Mouse (Mus musculus) CH12.LX (cell line): ENCODE measurements at regions not wholly inside any gene's neighbourhood (a gene's known extent, or its start where the extent isn't known, plus 50 kb on each side); places are given as distances from the start of the nearest gene placed in this dataset.
"Not testable (repeated sequence)": the region's sequence is repeated elsewhere in the genome, so short reads cannot be mapped to it uniquely, and the experiment has no call there.

Source experiments
- DNase-seq: peaks from one replicate; pipeline ENCODE4 v3.0.0-alpha.2; 2013; ENCODE audit errors: extremely low read depth
- H3K27ac ChIP-seq: 2 replicates; pipeline ENCODE4 v1.5.1; 2012; ENCODE audit warnings: low read depth, mild to moderate bottlenecking, control low read depth, moderate library complexity; ENCODE audit not compliant: insufficient read depth
- H3K27me3 ChIP-seq: replicated peaks from 2 replicates; pipeline ENCODE3; 2012; ENCODE audit warnings: inconsistent platforms
- H3K36me3 ChIP-seq, 2 experiments: replicated peaks in 1 of 2; 2 replicates each; pipeline versions ENCODE3 to v1.6.1; 2012; ENCODE audit warnings: inconsistent platforms in 1 of 2, low read length in 1 of 2, mild to moderate bottlenecking in 1 of 2, mixed read lengths in 1 of 2, moderate library complexity in 1 of 2; ENCODE audit not compliant: control insufficient read depth in 1 of 2, insufficient read depth in 1 of 2
- H3K4me1 ChIP-seq, 2 experiments: 2 replicates each; pipeline ENCODE4 v1.6.1; 2012; ENCODE audit warnings: inconsistent platforms in 1 of 2, moderate library complexity in 1 of 2; ENCODE audit not compliant: insufficient read depth in 2 of 2, control insufficient read depth in 1 of 2
- H3K4me2 ChIP-seq: 2 replicates; pipeline ENCODE4 v1.6.1; 2012; ENCODE audit warnings: low read depth, mild to moderate bottlenecking, control low read depth; ENCODE audit not compliant: poor library complexity, insufficient read depth, severe bottlenecking
- H3K4me3 ChIP-seq, 3 experiments: fragments of 150-350 bp in 1 of 3; sonication (generic) in 1 of 3; replicated peaks in 1 of 3; 2 replicates each; pipeline versions ENCODE3 to v1.5.1; 2011 to 2012; ENCODE audit warnings: low read depth in 2 of 3, low read length in 2 of 3, mild to moderate bottlenecking in 2 of 3, moderate library complexity in 2 of 3, control low read depth in 1 of 3, improper control_type of control experiment in 1 of 3, inconsistent platforms in 1 of 3, mixed read lengths in 1 of 3; ENCODE audit not compliant: poor library complexity in 1 of 3
- H3K79me2 ChIP-seq: replicated peaks from 2 replicates; pipeline ENCODE4 v1.6.1; 2012; ENCODE audit warnings: mild to moderate bottlenecking, moderate library complexity; ENCODE audit not compliant: control insufficient read depth, poor library complexity, insufficient read depth, severe bottlenecking; ENCODE audit errors: extremely low read depth
- H3K9ac ChIP-seq: 2 replicates; pipeline ENCODE4 v1.6.1; 2012; ENCODE audit warnings: low read depth, mild to moderate bottlenecking, control low read depth, moderate library complexity; ENCODE audit not compliant: insufficient read depth
- H3K9me3 ChIP-seq: replicated peaks from 2 replicates; pipeline ENCODE3; 2012; ENCODE audit warnings: low read length, inconsistent platforms, mixed read lengths
- BHLHE40 ChIP-seq: IDR thresholded peaks from 2 replicates; pipeline ENCODE4 v1.6.1; 2011; ENCODE audit warnings: mild to moderate bottlenecking, low read depth, low read length, improper control_type of control experiment
- CHD2 ChIP-seq: IDR thresholded peaks from 2 replicates; pipeline ENCODE4 v1.6.1; 2011; ENCODE audit warnings: low read length, improper control_type of control experiment
- E2F4 ChIP-seq: IDR thresholded peaks from 2 replicates; pipeline ENCODE4 v1.6.1; 2011; ENCODE audit warnings: low read depth, low read length, improper control_type of control experiment; ENCODE audit not compliant: insufficient replicate concordance
- ETS1 ChIP-seq: conservative IDR thresholded peaks from 2 replicates; pipeline ENCODE4 v1.6.1; 2012; ENCODE audit warnings: low read depth, mild to moderate bottlenecking, inconsistent platforms, low read length, improper control_type of control experiment, moderate library complexity
- GABPA ChIP-seq: IDR thresholded peaks from 2 replicates; pipeline ENCODE4 v1.6.1; 2012; ENCODE audit warnings: low read depth, low read length, improper control_type of control experiment, inconsistent platforms; ENCODE audit not compliant: insufficient replicate concordance
- HCFC1 ChIP-seq: IDR thresholded peaks from 2 replicates; pipeline ENCODE4 v1.6.1; 2012; ENCODE audit warnings: low read depth, mild to moderate bottlenecking, inconsistent platforms, low read length, improper control_type of control experiment
- JUN ChIP-seq: IDR thresholded peaks from 2 replicates; pipeline ENCODE4 v1.6.1; 2011; ENCODE audit warnings: low read depth, mild to moderate bottlenecking, low read length, improper control_type of control experiment, moderate library complexity; ENCODE audit not compliant: insufficient read depth
- JUND ChIP-seq: conservative IDR thresholded peaks from 2 replicates; pipeline ENCODE4 v1.6.1; 2011; ENCODE audit warnings: low read depth, low read length, improper control_type of control experiment
- MAZ ChIP-seq: IDR thresholded peaks from 2 replicates; pipeline ENCODE4 v1.6.1; 2012; ENCODE audit warnings: low read depth, mild to moderate bottlenecking, inconsistent platforms, low read length, improper control_type of control experiment, moderate library complexity
- MXI1 ChIP-seq: IDR thresholded peaks from 2 replicates; pipeline ENCODE4 v1.6.1; 2011; ENCODE audit warnings: mild to moderate bottlenecking, low read depth, low read length, improper control_type of control experiment
- NRF1 ChIP-seq: IDR thresholded peaks from 2 replicates; pipeline ENCODE4 v1.6.1; 2014; ENCODE audit warnings: low read depth, mild to moderate bottlenecking, inconsistent platforms, low read length, improper control_type of control experiment, moderate library complexity
- POLR2A ChIP-seq: IDR thresholded peaks from 2 replicates; pipeline ENCODE4 v1.6.1; 2011; ENCODE audit warnings: low read depth, mild to moderate bottlenecking, improper control_type of control experiment, low read length
- TCF12 ChIP-seq: IDR thresholded peaks from 2 replicates; pipeline ENCODE4 v1.6.1; 2014; ENCODE audit warnings: low read depth, mild to moderate bottlenecking, inconsistent platforms, low read length, improper control_type of control experiment
- UBTF ChIP-seq: IDR thresholded peaks from 2 replicates; pipeline ENCODE4 v1.6.1; 2012; ENCODE audit warnings: low read depth, mild to moderate bottlenecking, inconsistent platforms, low read length, improper control_type of control experiment, moderate library complexity
- USF1 ChIP-seq: IDR thresholded peaks from 2 replicates; pipeline ENCODE4 v1.6.1; 2014; ENCODE audit warnings: low read depth, mild to moderate bottlenecking, inconsistent platforms, low read length, improper control_type of control experiment
- ZKSCAN1 ChIP-seq: IDR thresholded peaks from 2 replicates; pipeline ENCODE4 v1.6.1; 2012; ENCODE audit warnings: low read depth, inconsistent platforms, low read length, improper control_type of control experiment, borderline replicate concordance
- dilution Hi-C: fragments of 300-500 bp; cut with MboI; formaldehyde crosslinking; loops from 2 replicates; pipeline ENCODE4 v1.14.3; 2020; ENCODE audit warnings: low sequenced_read_pairs; ENCODE audit not compliant: extremely low pct_unique_long_range_greater_than_20kb, extremely low pct_ligation_motif_present
- in situ Hi-C: fragments of 300-500 bp; cut with MboI; formaldehyde crosslinking; loops from 3 replicates; pipeline ENCODE4 v1.14.3; 2019; ENCODE audit warnings: low sequenced_read_pairs, low pct_ligation_motif_present, low pct_unique_long_range_greater_than_20kb, mixed read lengths

GRCm38 (mm10) chr12:119708715-119709114, 236.9 kb upstream of the Tmem196 start:
- H3K9ac ChIP-seq, dilution Hi-C loops, H3K9me3 ChIP-seq, H3K79me2 ChIP-seq, DNase-seq, H3K27me3 ChIP-seq, H3K4me2 ChIP-seq, H3K36me3 ChIP-seq, in situ Hi-C loops, H3K27ac ChIP-seq, H3K4me3 ChIP-seq, H3K4me1 ChIP-seq: not testable (repeated sequence)

- H3K36me3 ChIP-seq, result no peaks in the 10 kb centered on the region
- no peaks in the 10 kb centered on the region for H3K9me3 ChIP-seq
- no peak overlapping the region for H3K4me2 ChIP-seq
- no peaks in the 10 kb centered on the region for H3K27me3 ChIP-seq
- H3K4me3 ChIP-seq, result no peak overlapping the region
- TF ChIP-seq GABPA (no peak), NRF1 (no peak), JUND (no peak), JUN (no peak)
- no peak for DNase-seq
- no peaks in the 10 kb centered on the region for H3K4me1 ChIP-seq
- dilution Hi-C loops, result no loop called here
- no peaks in the 10 kb centered on the region for H3K79me2 ChIP-seq
- H3K27ac ChIP-seq, result no peak overlapping the region
- in situ Hi-C loops, result no loop called here
- H3K9ac ChIP-seq, result no peak overlapping the region
Observed at GRCm38 (mm10) chr12:119730789-119731188, 214.8 kb upstream of the Tmem196 start.

- Histone ChIP-seq H3K36me3 (no peaks in the 10 kb centered on the region), H3K4me1 (no peaks in the 10 kb centered on the region), H3K9ac (no peak overlapping the region), H3K27me3 (no peaks in the 10 kb centered on the region), H3K4me3 (no peak overlapping the region), H3K79me2 (no peaks in the 10 kb centered on the region), H3K4me2 (no peak overlapping the region), H3K9me3 (no peaks in the 10 kb centered on the region), H3K27ac (no peak overlapping the region)
- no peak for DNase-seq
- no peak for TF ChIP-seq BHLHE40
- no peak for TF ChIP-seq ETS1
- no peak for TF ChIP-seq NRF1
- no peak for TF ChIP-seq POLR2A
- no peak for TF ChIP-seq MAZ
- no peak for TF ChIP-seq TCF12
- no peak for TF ChIP-seq ZKSCAN1
- no peak for TF ChIP-seq UBTF
- TF ChIP-seq HCFC1, result no peak
- no peak for TF ChIP-seq MXI1
- no peak for TF ChIP-seq E2F4
- TF ChIP-seq CHD2, result no peak
- TF ChIP-seq USF1, result no peak
- TF ChIP-seq JUND, result no peak
- dilution Hi-C loops (no loop called here), in situ Hi-C loops (no loop called here)
Observed at GRCm38 (mm10) chr12:119762580-119762979, 183.0 kb upstream of the Tmem196 start.
